ENCODE assay signal across 9 mouse cellular contexts in genomic region chr4:135254321-135254720, GRCm38 (mm10). TPM values are rescaled to one million over a fixed set of nuclear protein-coding genes. Genes with fewer than 3 reads are reported as not detected.
DNase-seq lines count a peak whose midpoint lies in the region; ATAC-seq and TF ChIP-seq lines count a peak whose summit lies in the region.
"Had no signal": no experiment of that assay in that cellular context is flagged by ENCODE, and none has a peak within 500 bp of the region (broad histone marks: within the 10 kb centered on the region; RNA-seq: fewer than 3 reads in every experiment).

No protein-coding gene starts in this region.

- H3K27ac ChIP-seq in midbrain, embryonic 12.5 days (replicated peaks) = 0 out of 2 replicates have a peak overlapping the region, but pooled peaks have one; percentile 25
- H3K27ac ChIP-seq in midbrain, embryonic 11.5 days (ENCODE audit: low read depth, low read length) = no peak overlapping the region
- peak overlapping the region; percentile 93 for H3K27ac ChIP-seq in heart, embryonic 11.5 days (ENCODE audit: low read depth, low read length)
- peak overlapping the region; percentile 15 for H3K27ac ChIP-seq in liver, embryonic 14.5 days
- H3K27ac ChIP-seq in stomach, embryonic 15.5 days = peak overlapping the region; percentile 91
- H3K27ac ChIP-seq: neural tube, embryonic 12.5 days had no signal

- DNase-seq in midbrain, embryonic 11.5 days (ENCODE audit: low spot score, missing footprints) = no peak
- no peak for DNase-seq in liver, embryonic 14.5 days (ENCODE audit: low read depth in 3 of 3, low spot score in 3 of 3)
- DNase-seq in cerebellum, adult 8-10 months = no peak
- no peak for DNase-seq in layer of hippocampus, adult 9-10 months (ENCODE audit: low spot score)
- no peak for DNase-seq in embryo, embryonic 11 days

- 81% methylated on average over 4 of the region's 4 CpGs for WGBS in midbrain, embryonic 12.5 days
- WGBS in midbrain, embryonic 11.5 days = 93% methylated on average over 4 of the region's 4 CpGs
- 57% methylated on average over 4 of the region's 4 CpGs for WGBS in heart, embryonic 11.5 days (ENCODE audit: insufficient replicate concordance)
- 65% methylated on average over 4 of the region's 4 CpGs for WGBS in liver, embryonic 14.5 days (ENCODE audit: insufficient replicate concordance)
- WGBS in stomach, embryonic 15.5 days = 53% methylated on average over 4 of the region's 4 CpGs

- no peak for ATAC-seq in midbrain, embryonic 12.5 days (ENCODE audit: low FRiP score, low read depth)
- no peak for ATAC-seq in midbrain, embryonic 11.5 days (ENCODE audit: low FRiP score)
- no peak for ATAC-seq in heart, embryonic 11.5 days (replicated peaks; ENCODE audit: insufficient number of reproducible peaks, low FRiP score, low TSS enrichment)
- no peak for ATAC-seq in liver, embryonic 14.5 days (ENCODE audit: insufficient read depth)
- ATAC-seq in stomach, embryonic 15.5 days (ENCODE audit: insufficient read depth, low FRiP score, low read depth) = no peak

- H3K9me3 ChIP-seq in midbrain, embryonic 12.5 days = no peaks in the 10 kb centered on the region
- H3K9me3 ChIP-seq in midbrain, embryonic 11.5 days (ENCODE audit: control insufficient read depth, low read length) = no peaks in the 10 kb centered on the region; the same call in 1 of the 2 replicates
- no peaks in the 10 kb centered on the region for H3K9me3 ChIP-seq in heart, embryonic 11.5 days (replicated peaks; ENCODE audit: control insufficient read depth, low read length)
- H3K9me3 ChIP-seq in liver, embryonic 14.5 days (ENCODE audit: control insufficient read depth, low read length) = no peaks in the 10 kb centered on the region; the same call in 1 of the 2 replicates
- no peaks in the 10 kb centered on the region for H3K9me3 ChIP-seq in stomach, embryonic 15.5 days

- no peak for TF ChIP-seq EP300 in liver, embryonic 14.5 days (IDR thresholded peaks at IDR 0.05; ENCODE audit: low read depth)

- H3K9ac ChIP-seq in midbrain, embryonic 12.5 days (replicated peaks) = no peak overlapping the region
- no peak overlapping the region for H3K9ac ChIP-seq in midbrain, embryonic 11.5 days (ENCODE audit: low read length)
- H3K9ac ChIP-seq in heart, embryonic 11.5 days (ENCODE audit: low read depth, low read length) = peak overlapping the region; percentile 36; the same call in 1 of the 2 replicates
- H3K9ac ChIP-seq in liver, embryonic 14.5 days (replicated peaks) = no peak overlapping the region
- no peak overlapping the region for H3K9ac ChIP-seq in stomach, embryonic 15.5 days
- H3K9ac ChIP-seq: neural tube, embryonic 12.5 days had no signal

- H3K36me3 ChIP-seq in midbrain, embryonic 12.5 days = no peaks in the 10 kb centered on the region
- H3K36me3 ChIP-seq in midbrain, embryonic 11.5 days (ENCODE audit: control insufficient read depth, insufficient read depth, low read length) = no peaks in the 10 kb centered on the region
- peaks cover 4% of the 10 kb centered on the region; the same call in 1 of the 2 replicates for H3K36me3 ChIP-seq in heart, embryonic 11.5 days (ENCODE audit: control insufficient read depth, insufficient read depth, low read length)
- H3K36me3 ChIP-seq in liver, embryonic 14.5 days (replicated peaks; ENCODE audit: control insufficient read depth, insufficient read depth, low read depth) = peaks cover 6% of the 10 kb centered on the region
- no peaks in the 10 kb centered on the region for H3K36me3 ChIP-seq in stomach, embryonic 15.5 days

- no peak overlapping the region for H3K4me3 ChIP-seq in midbrain, embryonic 12.5 days
- H3K4me3 ChIP-seq in midbrain, embryonic 11.5 days (ENCODE audit: low read depth, low read length) = no peak overlapping the region
- H3K4me3 ChIP-seq in heart, embryonic 11.5 days (ENCODE audit: low read depth, low read length) = no peak overlapping the region
- no peak overlapping the region for H3K4me3 ChIP-seq in liver, embryonic 14.5 days (ENCODE audit: insufficient read depth in 1 of 2, low read depth in 2 of 2, low read length in 2 of 2)
- no peak overlapping the region for H3K4me3 ChIP-seq in stomach, embryonic 15.5 days (replicated peaks)
- H3K4me3 ChIP-seq: neural tube, embryonic 12.5 days had no signal

- H3K27me3 ChIP-seq in midbrain, embryonic 12.5 days = no peaks in the 10 kb centered on the region
- H3K27me3 ChIP-seq in midbrain, embryonic 11.5 days (ENCODE audit: control insufficient read depth, insufficient read depth, low read length) = no peaks in the 10 kb centered on the region
- no peaks in the 10 kb centered on the region for H3K27me3 ChIP-seq in heart, embryonic 11.5 days (ENCODE audit: control insufficient read depth, insufficient read depth, low read length)
- H3K27me3 ChIP-seq in liver, embryonic 14.5 days (ENCODE audit: control insufficient read depth, insufficient read depth, low read length) = no peaks in the 10 kb centered on the region
- H3K27me3 ChIP-seq in stomach, embryonic 15.5 days (replicated peaks) = no peaks in the 10 kb centered on the region
- H3K27me3 ChIP-seq: neural tube, embryonic 12.5 days had no signal

- TF ChIP-seq CTCF in liver, embryonic 14.5 days (IDR thresholded peaks at IDR 0.05; ENCODE audit: low read depth) = no peak

- no peak overlapping the region for H3K4me2 ChIP-seq in midbrain, embryonic 12.5 days (replicated peaks)
- no peak overlapping the region for H3K4me2 ChIP-seq in midbrain, embryonic 11.5 days
- peak overlapping the region; percentile 18 for H3K4me2 ChIP-seq in heart, embryonic 11.5 days
- H3K4me2 ChIP-seq in liver, embryonic 14.5 days (ENCODE audit: low read depth) = 0 out of 2 replicates have a peak overlapping the region, but pooled peaks have one; percentile 15
- no peak overlapping the region for H3K4me2 ChIP-seq in stomach, embryonic 15.5 days
- H3K4me2 ChIP-seq: neural tube, embryonic 12.5 days had no signal

- peaks cover 46% of the 10 kb centered on the region for H3K4me1 ChIP-seq in midbrain, embryonic 12.5 days
- H3K4me1 ChIP-seq in midbrain, embryonic 11.5 days (ENCODE audit: control insufficient read depth, insufficient read depth, low read length) = peaks cover 22% of the 10 kb centered on the region
- peaks cover 55% of the 10 kb centered on the region for H3K4me1 ChIP-seq in heart, embryonic 11.5 days (ENCODE audit: control insufficient read depth, insufficient read depth, low read length)
- peaks cover 15 to 34% of the 10 kb centered on the region in 2 experiments for H3K4me1 ChIP-seq in liver, embryonic 14.5 days (replicated peaks; ENCODE audit: control insufficient read depth in 2 of 2, insufficient read depth in 2 of 2, low read length in 1 of 2)
- H3K4me1 ChIP-seq in stomach, embryonic 15.5 days = peaks cover 29% of the 10 kb centered on the region

RNA-seq across cellular contexts. Expression of gene Clic4, which starts 18.3 kb away (rescaled TPM):
- 194 and 199 TPM in 2 replicates for polyA plus RNA-seq in midbrain, embryonic 12.5 days (2016; fragmentation: Nextera tagmentation; extraction: Ambion mirVana)
- 168 and 173 TPM in 2 replicates for polyA plus RNA-seq in midbrain, embryonic 11.5 days (2014; fragmentation: Nextera tagmentation; extraction: Ambion mirVana)
- 156 and 251 TPM in 2 replicates for polyA plus RNA-seq in heart, embryonic 11.5 days (2014; fragmentation: Nextera tagmentation; extraction: Ambion mirVana)
- 29.7 and 40.8 TPM in 2 replicates for polyA plus RNA-seq in liver, embryonic 14.5 days (2012; rRNA removed)
- polyA plus RNA-seq in liver, embryonic 14.5 days (2014; fragmentation: Nextera tagmentation; extraction: Ambion mirVana) = 65.8 and 76.5 TPM in 2 replicates
- 141 and 144 TPM in 2 replicates for polyA plus RNA-seq in stomach, embryonic 15.5 days (2015; fragmentation: Nextera tagmentation; extraction: Ambion mirVana)

Comparison
In these comparisons a context has a peak if more than half of its experiments do, and no peak if none do; other contexts are left out.
1. H3K4me2 ChIP-seq: peak in heart, embryonic 11.5 days (single experiment) and liver, embryonic 14.5 days (single experiment); none in midbrain, embryonic 12.5 days (single experiment), midbrain, embryonic 11.5 days (single experiment) and stomach, embryonic 15.5 days (single experiment).